Mouse (Mus musculus): ENCODE data around the gene Cdc14a. TPM values are rescaled to one million over a fixed set of nuclear protein-coding genes. Genes with fewer than 3 reads are reported as not detected.
A peak's percentile ranks its signal among the peaks of the same experiment; 100 is the strongest.

The Cdc14a gene
- polyA plus RNA-seq, 1 experiment from 2014 or later = 8.5 TPM

DNA sequence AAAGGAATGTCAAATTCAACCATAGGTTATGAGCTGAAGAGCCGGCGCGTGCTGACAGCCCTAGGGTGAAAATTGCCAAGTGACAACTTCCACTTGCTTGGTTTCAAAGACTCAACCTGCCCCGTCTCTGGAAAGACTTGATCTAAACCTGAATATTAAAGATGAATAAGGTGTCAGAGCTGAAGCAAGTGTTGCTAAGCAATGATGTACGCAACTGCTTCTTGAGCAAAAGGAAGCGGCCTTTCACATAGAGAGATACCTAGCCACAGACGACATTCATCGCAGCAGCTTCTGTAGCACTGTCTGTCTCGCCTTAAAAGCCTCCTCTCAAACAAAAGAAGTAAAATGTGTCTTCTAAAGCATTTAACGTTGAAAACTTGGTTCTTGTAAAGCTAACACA, 113.8 kb downstream of the Cdc14a start:
- whole genome bisulfite sequencing = 82% methylated on average over 10 of the region's 10 CpGs

DNA sequence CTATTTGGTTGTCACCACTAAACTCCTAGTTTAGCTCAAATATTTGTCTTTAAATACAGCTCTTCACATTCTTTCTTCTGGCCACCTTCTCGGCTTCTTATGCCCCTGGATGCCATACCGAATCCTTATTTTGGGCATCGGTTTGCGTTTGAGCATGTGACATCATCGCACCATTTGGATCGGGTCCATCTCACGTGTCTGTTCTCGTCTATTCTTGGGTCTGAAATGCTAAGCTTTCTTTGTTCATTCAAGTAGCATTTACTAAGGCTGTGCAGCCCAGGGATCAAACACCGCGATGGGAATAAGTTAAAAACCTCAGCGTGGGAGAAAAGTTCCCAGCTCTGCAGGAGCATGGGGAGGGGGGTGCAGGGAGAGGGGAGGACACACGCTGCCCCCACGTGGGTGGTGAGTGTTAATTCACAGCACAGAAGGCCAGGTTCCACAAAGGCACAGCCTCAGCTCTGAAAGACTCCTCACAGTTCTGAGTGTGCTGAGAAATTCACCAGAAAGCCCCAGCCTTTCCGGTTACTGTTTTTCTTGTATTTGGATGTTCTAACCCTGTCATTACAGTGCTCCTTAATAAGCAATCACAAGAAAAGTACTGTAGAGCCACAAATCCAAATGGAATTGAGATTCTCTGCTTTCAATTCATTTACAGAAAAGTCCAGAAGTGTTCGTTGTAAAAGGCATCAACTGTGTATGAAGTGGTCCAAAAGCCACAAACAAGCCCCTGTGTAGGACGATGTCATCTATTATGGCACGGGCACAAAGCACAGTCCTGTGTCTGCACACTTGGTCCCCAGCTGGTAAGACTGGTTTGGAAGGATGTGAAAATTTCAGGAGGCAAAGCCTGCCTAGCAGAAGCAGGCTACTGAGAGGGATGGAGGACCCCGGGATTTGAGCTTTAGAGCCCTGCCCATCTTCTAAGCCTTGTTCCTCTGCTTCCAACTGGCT, 118.8 kb downstream of the Cdc14a start:
- no peaks in the 10 kb centered on the region for H3K9me3 ChIP-seq
- H3K36me3 ChIP-seq = peaks cover 3% of the 10 kb centered on the region; the same call in 1 of the 2 replicates
- no peak overlapping the region for H3K4me2 ChIP-seq (replicated peaks)
- no peak overlapping the region for H3K27ac ChIP-seq (replicated peaks)
- no peak overlapping the region for H3K9ac ChIP-seq (replicated peaks)
- 42% methylated on average over 18 of the region's 18 CpGs for WGBS
- peaks cover 6% of the 10 kb centered on the region; the same call in 1 of the 2 replicates for H3K4me1 ChIP-seq
- no peaks in the 10 kb centered on the region for H3K27me3 ChIP-seq
- H3K4me3 ChIP-seq = no peak overlapping the region
- peak; percentile 73 for ATAC-seq (replicated peaks)

More for the DNA sequence above, 113.8 kb downstream of the Cdc14a start:
- Histone ChIP-seq H3K9ac (replicated peaks) (no peak overlapping the region), H3K27me3 (no peaks in the 10 kb centered on the region), H3K4me3 (no peak overlapping the region), H3K9me3 (no peaks in the 10 kb centered on the region), H3K36me3 (0 out of 2 replicates have a peak, but pooled peaks cover 5% of the 10 kb centered on the region), H3K4me1 (peaks cover 6% of the 10 kb centered on the region; the same call in 1 of the 2 replicates), H3K27ac (replicated peaks) (peak overlapping the region; percentile 8; the same call in 1 of the 2 replicates), H3K4me2 (replicated peaks) (no peak overlapping the region)
- no peak for ATAC-seq (replicated peaks)

DNA sequence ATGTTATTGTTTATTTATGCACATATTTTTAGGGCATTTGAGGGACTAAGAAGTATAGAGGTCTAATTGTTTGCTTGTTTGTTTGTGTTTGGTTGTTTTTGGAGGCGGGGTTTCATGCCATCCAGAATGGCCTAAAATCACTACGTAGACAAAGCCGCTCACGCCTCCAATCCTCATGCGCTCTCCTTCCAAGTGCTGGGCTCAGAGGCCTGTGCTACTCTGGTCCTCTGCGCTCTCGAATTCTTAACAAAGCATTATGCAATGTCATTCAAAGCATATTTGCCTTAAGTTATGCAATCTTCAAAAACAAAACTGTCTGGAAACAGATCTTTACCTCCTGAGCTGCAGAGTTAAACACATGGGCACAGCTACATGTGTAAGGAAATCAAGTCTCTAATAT, 121.3 kb downstream of the Cdc14a start:
- H3K9ac ChIP-seq (replicated peaks) = no peak overlapping the region
- WGBS = 96% methylated on average over 7 of the region's 7 CpGs
- peaks cover 6% of the 10 kb centered on the region; the same call in 1 of the 2 replicates for H3K4me1 ChIP-seq
- ATAC-seq (replicated peaks) = no peak
- H3K9me3 ChIP-seq = no peaks in the 10 kb centered on the region
- H3K4me3 ChIP-seq = no peak overlapping the region
- H3K4me2 ChIP-seq (replicated peaks) = no peak overlapping the region
- no peak overlapping the region for H3K27ac ChIP-seq (replicated peaks)
- no peaks in the 10 kb centered on the region for H3K27me3 ChIP-seq
- peaks cover 3% of the 10 kb centered on the region; the same call in 1 of the 2 replicates for H3K36me3 ChIP-seq

DNA sequence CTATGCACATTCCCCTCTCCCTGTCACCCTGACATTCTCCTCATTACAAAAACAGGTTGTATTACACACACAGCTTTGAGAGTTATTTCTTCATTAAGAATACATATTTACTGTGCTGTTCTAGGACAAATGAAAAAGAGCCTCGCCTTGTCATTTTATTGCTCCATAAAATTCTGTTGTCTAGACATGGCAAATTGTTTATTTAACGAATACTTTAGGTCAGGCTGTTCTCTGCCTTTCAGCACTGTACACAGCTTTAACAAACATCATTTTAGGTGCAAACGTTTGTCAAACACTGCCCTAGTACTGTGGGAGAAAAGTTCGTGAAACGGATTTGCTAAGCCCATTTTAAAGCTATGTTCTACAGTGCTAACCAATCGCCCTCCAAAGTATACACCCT, 122.1 kb downstream of the Cdc14a start:
- H3K27me3 ChIP-seq = no peaks in the 10 kb centered on the region
- H3K4me2 ChIP-seq (replicated peaks) = no peak overlapping the region
- 92% methylated on average over 6 of the region's 6 CpGs for WGBS
- H3K4me3 ChIP-seq = no peak overlapping the region
- no peak overlapping the region for H3K9ac ChIP-seq (replicated peaks)
- ATAC-seq (replicated peaks) = no peak
- no peaks in the 10 kb centered on the region for H3K9me3 ChIP-seq
- no peak overlapping the region for H3K27ac ChIP-seq (replicated peaks)
- H3K4me1 ChIP-seq = peaks cover 6% of the 10 kb centered on the region; the same call in 1 of the 2 replicates
- peaks cover 3% of the 10 kb centered on the region; the same call in 1 of the 2 replicates for H3K36me3 ChIP-seq

DNA sequence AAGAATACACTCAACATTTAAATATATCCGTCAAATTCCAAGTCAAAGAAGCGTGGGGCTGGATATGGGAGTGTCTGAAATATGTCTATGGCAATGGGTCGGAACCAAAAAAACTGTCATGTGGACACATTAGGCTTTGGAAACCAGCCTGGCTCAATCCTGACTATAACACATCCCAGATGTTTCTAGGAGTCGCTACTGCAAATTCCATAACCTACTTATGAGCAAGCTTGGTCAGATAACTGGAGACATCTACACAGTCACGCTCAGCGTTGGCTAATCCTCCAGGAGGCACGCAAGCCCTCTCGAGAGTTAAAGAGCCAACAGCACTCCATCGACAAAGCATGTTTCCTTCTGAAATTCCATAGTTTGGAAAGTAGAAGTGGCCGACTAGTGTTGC, 125.1 kb downstream of the Cdc14a start:
- no peak for ATAC-seq (replicated peaks)
- 91% methylated on average over 10 of the region's 10 CpGs for WGBS
- Histone ChIP-seq H3K9me3 (no peaks in the 10 kb centered on the region), H3K27ac (replicated peaks) (no peak overlapping the region), H3K9ac (replicated peaks) (no peak overlapping the region), H3K36me3 (peaks cover 3% of the 10 kb centered on the region; the same call in 1 of the 2 replicates), H3K27me3 (no peaks in the 10 kb centered on the region), H3K4me3 (no peak overlapping the region), H3K4me1 (no peaks in the 10 kb centered on the region), H3K4me2 (replicated peaks) (no peak overlapping the region)

DNA sequence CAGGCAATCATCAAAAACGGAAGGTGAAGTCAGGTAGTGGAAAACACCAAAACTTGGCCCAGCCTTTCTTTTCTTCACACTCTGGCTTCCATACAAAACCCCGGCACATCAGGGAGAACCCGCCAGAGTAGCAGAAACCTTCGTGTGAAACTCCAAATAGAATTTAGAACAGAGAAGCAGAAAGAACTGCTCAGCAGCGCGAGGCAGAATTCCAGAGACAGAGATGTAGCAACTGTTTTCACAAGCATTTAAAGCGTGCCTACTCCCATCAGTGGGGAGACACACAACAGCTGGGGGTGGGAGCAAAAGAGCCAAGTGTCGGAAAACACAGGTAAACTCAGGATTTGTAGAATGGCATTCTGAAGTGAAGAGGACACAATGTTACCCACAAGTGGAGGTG, 125.8 kb downstream of the Cdc14a start:
- H3K36me3 ChIP-seq = peaks cover under 1% of the 10 kb centered on the region; the same call in 1 of the 2 replicates
- no peaks in the 10 kb centered on the region for H3K9me3 ChIP-seq
- WGBS = 92% methylated on average over 8 of the region's 8 CpGs
- no peak overlapping the region for H3K9ac ChIP-seq (replicated peaks)
- H3K4me2 ChIP-seq (replicated peaks) = no peak overlapping the region
- H3K27ac ChIP-seq (replicated peaks) = no peak overlapping the region
- no peaks in the 10 kb centered on the region for H3K27me3 ChIP-seq
- no peaks in the 10 kb centered on the region for H3K4me1 ChIP-seq
- ATAC-seq (replicated peaks) = no peak
- H3K4me3 ChIP-seq = no peak overlapping the region

DNA sequence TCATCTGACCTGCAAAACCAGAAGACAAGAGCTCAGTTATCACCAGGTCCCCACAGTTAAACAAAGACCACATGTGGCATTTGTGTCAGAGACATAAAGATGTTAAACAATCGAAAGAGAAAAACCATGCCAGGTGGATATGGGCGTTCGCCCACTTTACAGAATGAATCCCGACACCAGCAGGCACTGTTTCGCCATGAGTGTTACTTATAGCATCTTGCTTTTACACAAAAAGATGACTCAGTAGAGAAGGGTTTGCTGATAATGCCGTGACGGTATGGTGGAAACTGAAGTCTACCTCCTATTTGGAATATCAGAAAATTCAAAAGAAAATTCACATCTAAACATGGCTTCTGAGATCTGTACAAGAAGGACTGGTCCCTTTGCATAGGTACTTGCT, 126.7 kb downstream of the Cdc14a start:
- 95% methylated on average over 7 of the region's 7 CpGs for WGBS
- no peak for ATAC-seq (replicated peaks)
- H3K4me2 ChIP-seq (replicated peaks) = no peak overlapping the region
- H3K4me1 ChIP-seq = no peaks in the 10 kb centered on the region
- no peaks in the 10 kb centered on the region for H3K27me3 ChIP-seq
- no peak overlapping the region for H3K27ac ChIP-seq (replicated peaks)
- no peak overlapping the region for H3K4me3 ChIP-seq
- H3K9ac ChIP-seq (replicated peaks) = no peak overlapping the region
- no peaks in the 10 kb centered on the region for H3K36me3 ChIP-seq
- no peaks in the 10 kb centered on the region for H3K9me3 ChIP-seq

DNA sequence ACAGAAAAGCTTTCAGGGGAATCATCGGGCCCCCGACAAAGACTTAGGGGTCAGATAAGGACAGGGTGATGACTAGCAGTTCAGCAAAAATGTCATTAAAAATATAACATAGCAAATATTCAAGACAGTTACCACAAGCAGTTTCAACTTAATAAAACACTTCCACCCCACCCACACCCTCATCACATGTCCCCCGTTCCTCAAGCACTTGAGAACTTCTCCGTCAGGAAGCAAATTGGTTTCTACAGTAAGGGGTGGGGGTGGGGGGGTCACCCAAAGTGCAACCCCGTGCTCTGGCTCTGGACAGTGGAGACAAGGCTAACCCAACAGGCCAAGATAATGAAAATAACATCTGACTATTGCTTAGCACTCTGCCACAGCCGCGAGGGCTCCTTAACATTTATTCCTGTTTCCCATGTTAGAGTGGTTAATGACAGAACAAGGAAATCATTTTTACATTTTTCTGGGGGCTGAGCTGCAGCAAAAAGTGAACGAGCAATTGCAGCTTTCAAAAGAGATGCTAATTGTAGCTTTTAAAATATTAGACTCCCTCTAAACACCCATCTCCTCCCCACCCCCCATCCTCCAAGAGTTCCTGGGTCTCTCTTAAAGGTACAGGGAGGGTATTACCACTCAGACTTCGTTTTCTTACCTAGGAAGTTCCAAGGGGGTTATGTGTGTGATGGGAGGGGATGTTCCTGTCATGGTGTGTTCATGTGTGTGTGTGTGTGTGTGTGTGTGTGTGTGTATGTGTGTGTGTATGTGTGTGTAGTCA, 133.6 kb downstream of the Cdc14a start:
- WGBS = 75% methylated on average over 9 of the region's 9 CpGs

DNA sequence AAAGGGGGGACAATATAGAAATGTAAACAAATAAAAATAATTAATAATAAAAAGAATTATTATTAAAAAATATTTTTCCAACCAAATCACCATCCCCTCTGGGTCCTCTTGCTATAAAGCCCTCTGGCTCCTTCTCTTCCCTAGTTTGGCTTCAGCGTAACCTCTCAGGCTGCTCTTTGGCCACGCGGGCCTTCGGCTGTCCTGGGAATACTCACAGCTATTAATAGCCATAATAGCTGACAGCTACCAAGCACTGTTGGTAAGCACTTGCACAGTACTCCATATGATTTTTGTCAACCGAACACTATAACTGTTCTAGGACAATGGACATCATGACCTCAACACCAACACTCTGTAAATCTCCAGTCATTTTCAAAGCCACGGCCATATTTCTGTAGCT, 135.0 kb downstream of the Cdc14a start:
- H3K4me3 ChIP-seq = no peak overlapping the region
- H3K9me3 ChIP-seq = no peaks in the 10 kb centered on the region
- H3K36me3 ChIP-seq = no peaks in the 10 kb centered on the region
- no peaks in the 10 kb centered on the region for H3K4me1 ChIP-seq
- no peak overlapping the region for H3K4me2 ChIP-seq (replicated peaks)
- H3K9ac ChIP-seq (replicated peaks) = no peak overlapping the region
- H3K27me3 ChIP-seq = no peaks in the 10 kb centered on the region
- no peak overlapping the region for H3K27ac ChIP-seq (replicated peaks)
- 92% methylated on average over 6 of the region's 6 CpGs for WGBS
- no peak for ATAC-seq (replicated peaks)

More for the DNA sequence above, 133.6 kb downstream of the Cdc14a start:
- no peaks in the 10 kb centered on the region for H3K4me1 ChIP-seq
- no peak overlapping the region for H3K4me2 ChIP-seq (replicated peaks)
- 0 out of 2 replicates have a peak, but pooled peaks have one; percentile 38 for ATAC-seq (replicated peaks)
- no peaks in the 10 kb centered on the region for H3K9me3 ChIP-seq
- no peaks in the 10 kb centered on the region for H3K36me3 ChIP-seq
- H3K27me3 ChIP-seq = no peaks in the 10 kb centered on the region
- peak overlapping the region; percentile 37; the same call in 1 of the 2 replicates for H3K27ac ChIP-seq (replicated peaks)
- H3K9ac ChIP-seq (replicated peaks) = no peak overlapping the region
- no peak overlapping the region for H3K4me3 ChIP-seq

DNA sequence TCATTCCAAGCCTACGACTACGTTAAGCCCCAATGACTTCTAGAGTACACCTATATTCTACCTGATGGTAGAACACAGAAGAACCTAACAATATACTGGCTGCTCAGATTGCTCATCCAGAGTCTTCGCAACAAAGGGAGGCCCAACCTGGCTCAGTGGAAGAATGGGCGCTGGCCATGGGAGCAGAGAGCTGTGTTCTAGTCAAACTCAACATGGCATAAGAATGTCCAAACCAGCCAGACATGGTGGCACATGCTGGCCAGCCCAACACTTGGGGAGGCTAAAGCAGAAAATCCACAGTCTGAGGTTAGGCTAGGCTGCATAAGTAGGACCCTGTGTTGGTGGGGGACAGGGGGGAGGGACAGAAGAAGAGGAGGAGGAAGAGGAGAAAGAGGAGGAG, 139.1 kb downstream of the Cdc14a start:
- H3K4me3 ChIP-seq = no peak overlapping the region
- no peaks in the 10 kb centered on the region for H3K4me1 ChIP-seq
- no peaks in the 10 kb centered on the region for H3K36me3 ChIP-seq
- no peak overlapping the region for H3K27ac ChIP-seq (replicated peaks)
- 74% methylated on average over 4 of the region's 4 CpGs for WGBS
- H3K9ac ChIP-seq (replicated peaks) = no peak overlapping the region
- no peaks in the 10 kb centered on the region for H3K27me3 ChIP-seq
- ATAC-seq (replicated peaks) = no peak
- no peaks in the 10 kb centered on the region for H3K9me3 ChIP-seq
- H3K4me2 ChIP-seq (replicated peaks) = no peak overlapping the region

DNA sequence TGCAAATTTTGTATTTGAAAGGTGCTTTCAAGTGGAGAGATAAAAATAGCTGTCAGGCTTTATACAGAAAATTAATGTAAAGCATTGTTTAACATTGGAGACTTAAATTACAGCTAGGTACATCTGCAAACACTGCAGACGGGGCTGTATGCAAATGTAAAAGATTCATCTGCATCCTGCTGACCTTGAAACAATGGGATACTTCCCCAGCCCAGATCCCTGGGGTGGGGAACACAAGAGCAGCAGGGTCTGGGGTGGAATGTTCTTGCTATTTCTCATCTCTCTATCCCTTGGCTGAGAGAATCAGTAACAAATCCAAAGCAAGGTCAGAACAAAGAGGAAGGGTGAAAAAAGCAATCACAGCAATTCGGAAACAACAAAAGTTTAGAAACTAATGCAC, 139.8 kb downstream of the Cdc14a start:
- Histone ChIP-seq H3K4me2 (replicated peaks) (no peak overlapping the region), H3K36me3 (no peaks in the 10 kb centered on the region), H3K9ac (replicated peaks) (no peak overlapping the region), H3K27me3 (no peaks in the 10 kb centered on the region), H3K4me3 (no peak overlapping the region), H3K27ac (replicated peaks) (no peak overlapping the region), H3K4me1 (no peaks in the 10 kb centered on the region), H3K9me3 (no peaks in the 10 kb centered on the region)
- WGBS = 27% methylated on average over 2 of the region's 2 CpGs
- no peak for ATAC-seq (replicated peaks)

DNA sequence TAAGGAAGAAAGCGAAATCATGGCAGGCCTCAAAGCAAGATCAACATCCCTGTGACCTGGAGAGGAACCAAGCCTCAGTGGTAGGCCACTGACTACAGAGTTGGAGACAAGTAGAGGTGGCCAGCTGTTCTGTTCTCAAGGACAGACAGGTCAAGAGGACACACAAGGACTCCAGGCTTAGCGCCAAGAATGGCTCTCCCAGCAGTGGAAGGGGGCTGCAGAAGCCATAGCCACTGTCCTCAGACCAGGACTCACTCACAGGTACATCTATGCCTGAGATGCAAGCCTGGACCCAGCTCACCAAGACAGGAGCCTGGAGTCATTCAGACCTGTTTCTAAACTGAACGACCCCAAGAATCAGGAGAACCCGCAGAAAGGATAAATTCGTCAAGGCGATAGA, 142.2 kb downstream of the Cdc14a start:
- Histone ChIP-seq H3K27ac (replicated peaks) (no peak overlapping the region), H3K4me3 (no peak overlapping the region), H3K36me3 (no peaks in the 10 kb centered on the region), H3K9me3 (no peaks in the 10 kb centered on the region), H3K4me1 (no peaks in the 10 kb centered on the region), H3K4me2 (replicated peaks) (no peak overlapping the region), H3K27me3 (no peaks in the 10 kb centered on the region), H3K9ac (replicated peaks) (no peak overlapping the region)
- no peak for ATAC-seq (replicated peaks)
- 97% methylated on average over 6 of the region's 6 CpGs for WGBS

Data from forebrain, embryonic 15.5 days (tissue).